Mouse (Mus musculus) limb, embryonic 11.5 days (tissue): Measurements from ENCODE around the gene Gcnt1. TPM values are rescaled to one million over a fixed set of nuclear protein-coding genes. Genes with fewer than 3 reads are reported as not detected.

Experiments
- ATAC-seq: fragments of 200-750 bp; cut with Nextera tagmentation; 2 replicates; pipeline ENCODE4 v1.8.0; 2017; ENCODE audit warnings: low read depth; ENCODE audit not compliant: insufficient number of reproducible peaks, low FRiP score, low TSS enrichment
- DNase-seq: peaks from one replicate; pipeline ENCODE4 v3.0.0-alpha.2; 2015; ENCODE audit warnings: low spot score
- H3K27ac ChIP-seq: fragments of 300-500 bp; sonication (generic); replicated peaks from 2 replicates; pipeline ENCODE4 v1.5.1; 2014; ENCODE audit warnings: low read depth, mild to moderate bottlenecking, low read length
- H3K27me3 ChIP-seq: fragments of 300-500 bp; sonication (generic); 2 replicates; pipeline ENCODE4 v1.6.1; 2014; ENCODE audit warnings: mild to moderate bottlenecking, low read length, mixed read lengths; ENCODE audit not compliant: control insufficient read depth, insufficient read depth
- H3K36me3 ChIP-seq: fragments of 300-500 bp; sonication (generic); 2 replicates; pipeline ENCODE4 v1.6.1; 2014; ENCODE audit warnings: mild to moderate bottlenecking, low read length, moderate library complexity, mixed read lengths; ENCODE audit not compliant: control insufficient read depth, insufficient read depth
- H3K4me1 ChIP-seq: fragments of 300-500 bp; sonication (generic); 2 replicates; pipeline ENCODE4 v1.6.1; 2014; ENCODE audit warnings: low read length, mixed read lengths; ENCODE audit not compliant: control insufficient read depth, insufficient read depth
- H3K4me2 ChIP-seq: fragments of 300-500 bp; sonication (generic); 2 replicates; pipeline ENCODE4 v1.6.1; 2014; ENCODE audit warnings: low read depth, mild to moderate bottlenecking, moderate library complexity; ENCODE audit not compliant: severe bottlenecking
- H3K4me3 ChIP-seq: fragments of 300-500 bp; sonication (generic); 2 replicates; pipeline ENCODE4 v1.5.1; 2014; ENCODE audit warnings: low read depth, low read length
- H3K9ac ChIP-seq: fragments of 300-500 bp; sonication (generic); 2 replicates; pipeline ENCODE4 v1.6.1; 2014; ENCODE audit warnings: mild to moderate bottlenecking, low read length
- H3K9me3 ChIP-seq: fragments of 300-500 bp; sonication (generic); 2 replicates; pipeline ENCODE4 v1.6.1; 2016; ENCODE audit warnings: low read length; ENCODE audit not compliant: control insufficient read depth
- WGBS: fragments of 180-500 bp; shearing (Covaris S2); extraction: QIAGEN DNeasy Blood & Tissue Kit; methylation state at CpG from one replicate; pipeline ENCODE4 v1.1.7; 2014; 5-methylcytosine and 5-hydroxymethylcytosine counted together
- polyA plus RNA-seq: library from polyadenylated mRNA; unstranded; fragments of >200 nt; fragmentation: Nextera tagmentation; extraction: Ambion mirVana; gene quantifications from 2 replicates; pipeline ENCODE4 v1.2.1, GENCODE M21; 2014

Gene Gcnt1
- polyA plus RNA-seq, 1 experiment from 2014 or later, result 5.3 TPM

DNA sequence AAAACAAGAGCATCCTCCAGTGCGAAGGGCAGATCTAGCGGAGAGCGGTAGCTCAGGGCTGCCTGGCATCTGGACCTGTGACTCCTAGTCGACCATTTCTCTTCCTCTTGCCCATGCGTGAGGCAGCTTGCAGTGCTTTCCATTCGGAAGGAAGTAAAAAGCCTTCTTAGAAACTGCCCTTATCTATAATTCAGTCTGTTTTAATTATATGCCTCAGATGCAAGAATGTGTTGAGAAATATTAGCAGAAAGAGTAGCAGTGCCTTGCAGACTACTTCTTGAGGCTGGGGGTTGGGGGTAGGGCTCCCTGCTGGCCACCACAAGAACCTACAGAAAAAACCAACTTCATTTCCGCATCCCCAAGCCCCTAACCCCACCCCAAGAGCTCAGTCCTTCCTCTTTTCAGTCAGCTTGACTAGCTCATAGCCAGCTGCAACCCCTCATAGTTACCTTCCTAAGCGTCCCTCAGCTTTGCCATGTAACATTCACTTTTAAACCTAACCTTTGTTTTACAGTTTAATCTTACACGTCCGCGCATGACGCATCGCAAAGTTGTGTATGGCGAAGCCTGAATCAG is 13.2 kb downstream of the Gcnt1 start:
- H3K9me3 ChIP-seq, result no peaks in the 10 kb centered on the region
- no peak for DNase-seq

DNA sequence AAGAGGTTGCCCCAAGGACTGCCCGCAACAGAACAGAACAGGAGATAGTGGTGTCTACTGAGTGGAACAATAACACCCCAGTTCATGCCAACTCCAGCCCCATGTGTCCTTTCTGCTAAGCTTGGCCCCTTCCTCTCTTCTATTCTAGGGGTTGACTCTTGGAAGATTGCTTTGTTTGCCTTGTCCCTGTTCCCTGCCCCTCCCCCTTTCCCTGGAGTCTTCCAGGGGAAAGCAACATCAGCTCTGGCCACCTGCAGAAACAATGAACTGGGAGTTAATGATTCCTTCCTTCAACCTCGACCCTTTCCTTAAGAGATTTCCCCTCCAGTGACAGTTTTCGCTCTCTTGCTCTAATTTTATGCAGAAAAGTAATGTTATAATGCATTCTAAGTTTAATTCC is 15.3 kb downstream of the Gcnt1 start:
- H3K9me3 ChIP-seq, result no peaks in the 10 kb centered on the region
- no peaks in the 10 kb centered on the region for H3K36me3 ChIP-seq
- 79% methylated on average over 3 of the region's 3 CpGs for WGBS
- ATAC-seq (no peak), DNase-seq (no peak)
- H3K9ac ChIP-seq, result no peak overlapping the region
- H3K27ac ChIP-seq, result no peak overlapping the region
- H3K4me2 ChIP-seq, result no peak overlapping the region
- peaks cover 3% of the 10 kb centered on the region; the same call in 1 of the 2 replicates for H3K27me3 ChIP-seq
- H3K4me1 ChIP-seq, result no peaks in the 10 kb centered on the region
- H3K4me3 ChIP-seq, result no peak overlapping the region

More for the DNA sequence above, 13.2 kb downstream of the Gcnt1 start:
- H3K4me1 ChIP-seq, result no peaks in the 10 kb centered on the region
- no peak overlapping the region for H3K9ac ChIP-seq
- H3K4me3 ChIP-seq, result no peak overlapping the region
- peaks cover 3% of the 10 kb centered on the region; the same call in 1 of the 2 replicates for H3K27me3 ChIP-seq
- no peak overlapping the region for H3K4me2 ChIP-seq
- H3K27ac ChIP-seq, result no peak overlapping the region
- 82% methylated on average over 14 of the region's 14 CpGs for WGBS
- H3K36me3 ChIP-seq, result no peaks in the 10 kb centered on the region
- ATAC-seq, result no peak

DNA sequence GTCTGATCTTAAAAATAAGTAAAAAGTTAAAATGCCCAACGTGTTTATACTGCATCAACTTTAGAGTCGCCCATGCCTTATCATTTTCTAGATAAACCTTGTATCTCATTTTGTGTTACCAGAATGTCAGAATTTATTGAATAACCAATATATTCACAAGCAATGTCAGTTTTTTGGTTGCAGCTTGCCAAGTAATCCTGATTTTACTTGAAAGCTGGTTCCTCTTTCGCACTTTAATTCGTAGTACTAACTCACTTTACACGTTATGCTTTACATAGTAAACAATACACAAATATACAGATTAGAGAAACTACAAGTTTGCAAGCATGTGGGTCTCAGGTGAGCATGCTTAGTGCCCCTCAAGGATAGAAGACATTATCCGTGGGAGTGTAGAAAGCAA is 15.7 kb downstream of the Gcnt1 start:
- ATAC-seq (no peak), DNase-seq (no peak)
- H3K36me3 ChIP-seq, result no peaks in the 10 kb centered on the region
- no peak overlapping the region for H3K27ac ChIP-seq
- H3K9me3 ChIP-seq, result no peaks in the 10 kb centered on the region
- no peak overlapping the region for H3K9ac ChIP-seq
- H3K4me1 ChIP-seq, result no peaks in the 10 kb centered on the region
- H3K4me2 ChIP-seq, result peak overlapping the region; percentile 87
- H3K4me3 ChIP-seq, result no peak overlapping the region
- 71% methylated on average over 6 of the region's 6 CpGs for WGBS
- peaks cover 3% of the 10 kb centered on the region; the same call in 1 of the 2 replicates for H3K27me3 ChIP-seq

DNA sequence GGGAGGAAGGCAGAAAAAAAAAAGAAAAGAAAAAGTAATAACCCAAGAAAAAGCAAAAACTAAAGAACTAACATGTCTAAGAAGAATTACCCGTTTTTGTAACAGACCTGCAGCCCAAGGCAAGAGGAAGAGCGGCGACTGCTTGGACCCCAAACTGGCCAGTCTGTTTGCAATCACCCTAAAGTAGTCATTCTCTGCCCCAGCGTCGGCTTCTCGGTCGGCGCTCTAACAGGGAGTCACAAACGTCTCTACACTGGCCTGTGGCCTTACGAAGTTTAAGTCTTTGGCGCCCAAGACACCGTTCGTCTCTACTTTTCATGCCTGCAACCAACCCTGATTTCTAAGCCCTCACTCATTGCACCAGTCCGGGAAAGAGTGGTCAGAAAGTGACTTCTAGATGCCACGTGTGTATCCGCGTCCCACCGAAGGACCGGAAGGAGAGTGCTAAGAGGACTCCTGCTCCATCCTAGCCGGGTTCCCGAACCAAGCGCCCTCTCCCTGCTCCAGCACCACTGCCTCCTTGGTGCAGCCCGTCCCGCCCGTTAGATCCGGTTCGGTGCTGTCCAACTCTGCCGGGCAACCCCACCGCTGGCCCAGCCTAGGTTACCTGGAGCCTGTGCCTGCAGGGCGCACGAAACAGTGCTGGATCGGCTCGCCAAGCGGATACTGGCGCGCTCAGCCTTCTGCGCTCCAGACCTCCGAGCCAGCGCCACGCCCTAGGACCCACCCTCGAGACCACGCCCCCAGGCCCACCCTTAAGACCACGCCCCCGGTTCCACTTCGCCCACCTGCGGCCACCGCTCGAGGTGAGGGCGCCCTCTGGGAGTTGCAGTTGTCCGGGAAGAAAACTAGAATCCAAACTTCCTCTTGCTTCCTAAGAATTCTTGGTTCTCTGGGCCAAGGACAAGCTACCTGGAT is 16.4 kb downstream of the Gcnt1 start:
- peak; percentile 90 for ATAC-seq
- DNase-seq, result peak; percentile 83
- Histone ChIP-seq H3K4me3 (peak overlapping the region; percentile 49), H3K4me1 (no peaks in the 10 kb centered on the region), H3K9ac (peak overlapping the region; percentile 44; the same call in 1 of the 2 replicates), H3K27ac (no peak overlapping the region), H3K9me3 (no peaks in the 10 kb centered on the region), H3K4me2 (peak overlapping the region; percentile 87), H3K27me3 (peaks cover 3% of the 10 kb centered on the region; the same call in 1 of the 2 replicates), H3K36me3 (no peaks in the 10 kb centered on the region)
- WGBS, result under 1% methylated on average over 50 of the region's 50 CpGs

DNA sequence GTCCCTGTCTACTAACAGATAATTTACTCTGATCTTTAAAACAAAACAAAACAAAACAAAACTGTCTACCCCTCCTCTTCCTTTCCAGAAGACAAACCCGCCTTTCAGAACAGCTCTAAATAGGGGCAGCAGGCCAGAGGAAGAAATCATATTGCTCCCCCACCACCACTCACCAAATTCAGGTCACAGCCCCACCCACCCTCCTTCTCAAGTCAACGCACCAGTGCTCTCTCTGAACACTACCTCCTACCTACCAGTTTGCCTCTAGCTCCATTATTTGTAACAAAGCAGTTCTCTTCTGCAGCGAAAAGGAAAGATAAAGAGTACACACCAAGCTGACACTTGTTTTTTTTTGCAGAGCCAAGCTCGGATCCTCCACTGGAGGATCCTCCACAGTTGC is 17.3 kb downstream of the Gcnt1 start:
- Histone ChIP-seq H3K36me3 (no peaks in the 10 kb centered on the region), H3K4me2 (no peak overlapping the region), H3K4me3 (no peak overlapping the region), H3K9ac (no peak overlapping the region), H3K9me3 (no peaks in the 10 kb centered on the region), H3K27me3 (peaks cover 3% of the 10 kb centered on the region; the same call in 1 of the 2 replicates), H3K4me1 (no peaks in the 10 kb centered on the region), H3K27ac (no peak overlapping the region)
- ATAC-seq (no peak), DNase-seq (no peak)
- 55% methylated on average over 4 of the region's 4 CpGs for WGBS

DNA sequence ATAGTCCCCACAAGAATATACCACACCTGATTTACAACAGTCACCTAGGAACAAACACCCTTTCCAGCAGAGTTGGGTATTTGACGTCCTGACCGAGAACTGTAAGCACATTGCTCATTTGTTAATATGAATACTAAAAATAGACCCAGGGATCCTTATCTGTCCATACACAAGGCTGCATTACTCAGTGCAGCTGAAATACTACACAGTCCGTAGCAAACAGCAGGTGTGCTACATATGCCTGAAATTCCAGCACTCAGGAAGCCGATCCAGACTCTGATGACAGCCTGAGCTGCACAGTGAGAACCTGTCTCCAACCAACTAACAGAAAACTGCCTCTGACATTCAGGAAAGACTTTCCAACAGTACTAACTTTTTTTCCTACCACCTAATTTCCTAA is 17.8 kb downstream of the Gcnt1 start:
- no peak overlapping the region for H3K4me3 ChIP-seq
- no peak overlapping the region for H3K27ac ChIP-seq
- H3K36me3 ChIP-seq, result no peaks in the 10 kb centered on the region
- 68% methylated on average over 4 of the region's 4 CpGs for WGBS
- H3K27me3 ChIP-seq, result peaks cover 3% of the 10 kb centered on the region; the same call in 1 of the 2 replicates
- no peak overlapping the region for H3K9ac ChIP-seq
- no peaks in the 10 kb centered on the region for H3K9me3 ChIP-seq
- H3K4me2 ChIP-seq, result no peak overlapping the region; the same call in 1 of the 2 replicates
- ATAC-seq, result no peak
- no peak for DNase-seq
- no peaks in the 10 kb centered on the region for H3K4me1 ChIP-seq

DNA sequence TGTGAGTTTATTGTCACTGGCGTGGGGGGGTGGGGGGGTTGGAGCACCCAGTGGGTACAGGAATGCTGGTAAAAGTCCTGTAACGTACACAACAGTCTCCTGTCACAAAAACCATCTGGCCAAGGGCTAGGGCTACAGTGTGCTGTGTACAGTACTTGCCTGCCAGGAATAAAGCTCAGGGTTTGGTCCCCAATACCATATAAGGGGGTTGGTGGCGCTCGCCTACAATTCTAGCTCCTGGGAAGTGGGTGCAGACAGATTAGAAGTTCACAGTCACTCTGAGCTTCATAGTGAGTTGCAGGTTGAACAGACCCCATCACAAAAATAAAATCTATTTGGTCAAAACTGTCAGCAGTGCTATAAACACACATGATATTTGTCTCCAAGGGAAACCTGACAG is 18.3 kb downstream of the Gcnt1 start:
- H3K9ac ChIP-seq, result no peak overlapping the region
- 66% methylated on average over 4 of the region's 4 CpGs for WGBS
- H3K36me3 ChIP-seq, result no peaks in the 10 kb centered on the region
- H3K27ac ChIP-seq, result no peak overlapping the region
- H3K4me2 ChIP-seq, result no peak overlapping the region
- no peaks in the 10 kb centered on the region for H3K9me3 ChIP-seq
- H3K27me3 ChIP-seq, result peaks cover 3% of the 10 kb centered on the region; the same call in 1 of the 2 replicates
- ATAC-seq, result no peak
- DNase-seq, result no peak
- H3K4me3 ChIP-seq, result no peak overlapping the region
- H3K4me1 ChIP-seq, result no peaks in the 10 kb centered on the region

DNA sequence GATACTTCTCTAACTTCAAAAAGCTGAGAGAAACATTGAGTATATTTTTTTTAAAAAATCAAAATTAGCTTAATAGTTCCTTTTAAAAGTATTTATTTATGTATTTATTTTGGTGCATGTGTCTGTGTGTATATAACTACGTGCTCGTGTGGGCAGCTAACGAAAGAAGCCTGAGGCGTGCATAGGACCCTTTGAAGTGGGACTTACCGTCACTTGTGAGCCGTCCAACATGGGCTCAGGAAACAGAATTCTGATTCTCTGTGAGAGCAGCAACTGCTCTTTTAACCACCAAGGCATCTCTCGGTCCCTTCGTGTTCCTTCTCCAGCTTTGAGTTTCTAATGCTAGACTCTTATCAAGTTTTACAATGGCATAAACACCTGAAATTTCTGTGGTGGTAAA is 18.9 kb downstream of the Gcnt1 start:
- Histone ChIP-seq H3K36me3 (no peaks in the 10 kb centered on the region), H3K27ac (no peak overlapping the region), H3K9me3 (no peaks in the 10 kb centered on the region), H3K4me2 (no peak overlapping the region), H3K4me3 (no peak overlapping the region), H3K9ac (no peak overlapping the region), H3K27me3 (peaks cover 3% of the 10 kb centered on the region; the same call in 1 of the 2 replicates), H3K4me1 (no peaks in the 10 kb centered on the region)
- 74% methylated on average over 8 of the region's 8 CpGs for WGBS
- ATAC-seq (no peak), DNase-seq (no peak)
